Mouse (Mus musculus): Measurements from ENCODE around the gene Tns1. TPM values are rescaled to one million over a fixed set of nuclear protein-coding genes. Genes with fewer than 3 reads are reported as not detected.

Tns1 gene
- polyA plus RNA-seq, 1 experiment from 2014 or later: 39.4 TPM

- Histone ChIP-seq H3K9me3 (no peaks in the 10 kb centered on the region), H3K4me3 (no peak overlapping the region), H3K27ac (no peak overlapping the region), H3K36me3 (no peaks in the 10 kb centered on the region), H3K4me1 (peaks cover 52% of the 10 kb centered on the region), H3K27me3 (no peaks in the 10 kb centered on the region), H3K4me2 (replicated peaks) (no peak overlapping the region), H3K9ac (no peak overlapping the region)
- no peak for ATAC-seq (ENCODE audit: insufficient number of reproducible peaks, insufficient read depth, low FRiP score, low TSS enrichment)
- WGBS: 42% methylated on average over 5 of the region's 5 CpGs
These were observed 39.5 kb downstream of the Tns1 start for GRCm38 (mm10) chr1:74084752-74085151.

GRCm38 (mm10) chr1:74084065-74084705 is 40.1 kb downstream of the Tns1 start:
- H3K4me1 ChIP-seq: peaks cover 46% of the 10 kb centered on the region
- H3K9ac ChIP-seq: no peak overlapping the region
- no peaks in the 10 kb centered on the region for H3K27me3 ChIP-seq
- no peak overlapping the region for H3K4me3 ChIP-seq
- ATAC-seq (ENCODE audit: insufficient number of reproducible peaks, insufficient read depth, low FRiP score, low TSS enrichment): no peak
- 58% methylated on average over 6 of the region's 6 CpGs for WGBS
- no peaks in the 10 kb centered on the region for H3K9me3 ChIP-seq
- no peaks in the 10 kb centered on the region for H3K36me3 ChIP-seq
- H3K4me2 ChIP-seq (replicated peaks): no peak overlapping the region
- peak overlapping the region; percentile 55; the same call in 1 of the 2 replicates for H3K27ac ChIP-seq

- H3K4me3 ChIP-seq: no peak overlapping the region
- no peaks in the 10 kb centered on the region for H3K9me3 ChIP-seq
- no peak overlapping the region for H3K9ac ChIP-seq
- H3K36me3 ChIP-seq: peaks cover 9% of the 10 kb centered on the region; the same call in 1 of the 2 replicates
- ATAC-seq (ENCODE audit: insufficient number of reproducible peaks, insufficient read depth, low FRiP score, low TSS enrichment): no peak
- H3K4me2 ChIP-seq (replicated peaks): no peak overlapping the region
- H3K4me1 ChIP-seq: peaks cover 42% of the 10 kb centered on the region
- WGBS: 20% methylated on average over 6 of the region's 6 CpGs
- H3K27me3 ChIP-seq: no peaks in the 10 kb centered on the region
- H3K27ac ChIP-seq: no peak overlapping the region
These were observed 41.3 kb downstream of the Tns1 start for GRCm38 (mm10) chr1:74082841-74083463.

- Histone ChIP-seq H3K36me3 (peaks cover 14% of the 10 kb centered on the region; the same call in 1 of the 2 replicates), H3K9me3 (no peaks in the 10 kb centered on the region), H3K4me1 (peaks cover 42% of the 10 kb centered on the region), H3K27ac (no peak overlapping the region), H3K9ac (no peak overlapping the region), H3K27me3 (no peaks in the 10 kb centered on the region), H3K4me2 (replicated peaks) (no peak overlapping the region), H3K4me3 (no peak overlapping the region)
- WGBS: 60% methylated on average over 2 of the region's 2 CpGs
- no peak for ATAC-seq (ENCODE audit: insufficient number of reproducible peaks, insufficient read depth, low FRiP score, low TSS enrichment)
These were observed 42.7 kb downstream of the Tns1 start for GRCm38 (mm10) chr1:74081573-74081989.

- Histone ChIP-seq H3K9ac (peak overlapping the region; percentile 17; the same call in 1 of the 2 replicates), H3K27ac (no peak overlapping the region)
- WGBS: 6% methylated on average over 2 of the region's 2 CpGs
These were observed 46.9 kb downstream of the Tns1 start for GRCm38 (mm10) chr1:74077353-74077752.

GRCm38 (mm10) chr1:74076230-74076629 is 48.0 kb downstream of the Tns1 start:
- Histone ChIP-seq H3K36me3 (peaks cover 31% of the 10 kb centered on the region), H3K4me1 (no peaks in the 10 kb centered on the region; the same call in 1 of the 2 replicates), H3K9ac (no peak overlapping the region), H3K4me3 (no peak overlapping the region), H3K27ac (no peak overlapping the region), H3K9me3 (no peaks in the 10 kb centered on the region), H3K4me2 (replicated peaks) (no peak overlapping the region), H3K27me3 (no peaks in the 10 kb centered on the region)
- WGBS: 79% methylated on average over 4 of the region's 4 CpGs
- ATAC-seq (ENCODE audit: insufficient number of reproducible peaks, insufficient read depth, low FRiP score, low TSS enrichment): no peak

More at GRCm38 (mm10) chr1:74077353-74077752, 46.9 kb downstream of the Tns1 start:
- no peak for ATAC-seq (ENCODE audit: insufficient number of reproducible peaks, insufficient read depth, low FRiP score, low TSS enrichment)
- Histone ChIP-seq H3K4me2 (replicated peaks) (no peak overlapping the region), H3K27me3 (no peaks in the 10 kb centered on the region), H3K4me1 (peaks cover 9% of the 10 kb centered on the region), H3K4me3 (no peak overlapping the region), H3K36me3 (peaks cover 31% of the 10 kb centered on the region), H3K9me3 (no peaks in the 10 kb centered on the region)

- Histone ChIP-seq H3K36me3 (peaks cover 31% of the 10 kb centered on the region), H3K4me1 (peaks cover 1% of the 10 kb centered on the region; the same call in 1 of the 2 replicates), H3K9ac (no peak overlapping the region), H3K4me2 (replicated peaks) (no peak overlapping the region), H3K4me3 (no peak overlapping the region), H3K9me3 (no peaks in the 10 kb centered on the region), H3K27me3 (no peaks in the 10 kb centered on the region), H3K27ac (no peak overlapping the region)
- WGBS: 86% methylated on average over 7 of the region's 7 CpGs
- no peak for ATAC-seq (ENCODE audit: insufficient number of reproducible peaks, insufficient read depth, low FRiP score, low TSS enrichment)
These were observed 49.4 kb downstream of the Tns1 start for GRCm38 (mm10) chr1:74074693-74075485.

GRCm38 (mm10) chr1:74073791-74074190 is 50.5 kb downstream of the Tns1 start:
- H3K9me3 ChIP-seq: no peaks in the 10 kb centered on the region

GRCm38 (mm10) chr1:74070745-74071144 is 53.5 kb downstream of the Tns1 start:
- no peak for ATAC-seq (ENCODE audit: insufficient number of reproducible peaks, insufficient read depth, low FRiP score, low TSS enrichment)
- Histone ChIP-seq H3K9me3 (no peaks in the 10 kb centered on the region), H3K4me2 (replicated peaks) (no peak overlapping the region), H3K36me3 (peaks cover 11% of the 10 kb centered on the region), H3K9ac (no peak overlapping the region), H3K4me3 (no peak overlapping the region), H3K27me3 (no peaks in the 10 kb centered on the region), H3K4me1 (peaks cover 33% of the 10 kb centered on the region), H3K27ac (0 out of 2 replicates have a peak overlapping the region, but pooled peaks have one; percentile 36)
- WGBS: 79% methylated on average over 4 of the region's 4 CpGs

More at GRCm38 (mm10) chr1:74073791-74074190, 50.5 kb downstream of the Tns1 start:
- H3K36me3 ChIP-seq: peaks cover 28% of the 10 kb centered on the region
- no peak overlapping the region for H3K4me3 ChIP-seq
- no peaks in the 10 kb centered on the region for H3K27me3 ChIP-seq
- peaks cover 12% of the 10 kb centered on the region for H3K4me1 ChIP-seq
- ATAC-seq (ENCODE audit: insufficient number of reproducible peaks, insufficient read depth, low FRiP score, low TSS enrichment): no peak
- no peak overlapping the region for H3K4me2 ChIP-seq (replicated peaks)
- WGBS: 77% methylated on average over 6 of the region's 6 CpGs
- H3K27ac ChIP-seq: no peak overlapping the region
- H3K9ac ChIP-seq: no peak overlapping the region

- peaks cover 5% of the 10 kb centered on the region; the same call in 1 of the 2 replicates for H3K36me3 ChIP-seq
These were observed 54.2 kb downstream of the Tns1 start for GRCm38 (mm10) chr1:74070001-74070551.

GRCm38 (mm10) chr1:74069085-74069835 is 55.0 kb downstream of the Tns1 start:
- Histone ChIP-seq H3K4me3 (peak overlapping the region; percentile 37), H3K9me3 (no peaks in the 10 kb centered on the region), H3K27ac (peak overlapping the region; percentile 85), H3K4me1 (peaks cover 33% of the 10 kb centered on the region), H3K36me3 (0 out of 2 replicates have a peak, but pooled peaks cover 4% of the 10 kb centered on the region), H3K9ac (peak overlapping the region; percentile 65), H3K4me2 (replicated peaks) (peak overlapping the region; percentile 91), H3K27me3 (no peaks in the 10 kb centered on the region)
- ATAC-seq (ENCODE audit: insufficient number of reproducible peaks, insufficient read depth, low FRiP score, low TSS enrichment): peak; percentile 41; the same call in 1 of the 2 replicates
- WGBS: 31% methylated on average over 9 of the region's 9 CpGs

More at GRCm38 (mm10) chr1:74070001-74070551, 54.2 kb downstream of the Tns1 start:
- Histone ChIP-seq H3K9me3 (no peaks in the 10 kb centered on the region), H3K4me3 (no peak overlapping the region), H3K27ac (no peak overlapping the region), H3K4me2 (replicated peaks) (no peak overlapping the region), H3K4me1 (peaks cover 33% of the 10 kb centered on the region), H3K27me3 (no peaks in the 10 kb centered on the region), H3K9ac (no peak overlapping the region)
- 78% methylated on average over 7 of the region's 7 CpGs for WGBS
- no peak for ATAC-seq (ENCODE audit: insufficient number of reproducible peaks, insufficient read depth, low FRiP score, low TSS enrichment)

Measured in embryonic facial prominence, embryonic 12.5 days (tissue).